Mouse (Mus musculus) spleen, postnatal 4 days (tissue): ENCODE data around the gene Pla2g12b.

Experiments
- DNase-seq, 2 experiments: peaks; one replicate each; pipeline ENCODE4 v3.0.0; 2022; ENCODE audit warnings: low spot score in 2 of 2

The Pla2g12b gene

GRCm38 (mm10) chr10:59466626-59467025 lies 63.2 kb downstream of the Pla2g12b start:
- DNase-seq: no peak

- DNase-seq: no peak
These were observed 63.8 kb downstream of the Pla2g12b start for GRCm38 (mm10) chr10:59467297-59467696.

GRCm38 (mm10) chr10:59470451-59470850 lies 67.0 kb downstream of the Pla2g12b start:
- DNase-seq: no peak
